Mouse (Mus musculus) naive thymus-derived CD4-positive, alpha-beta T cell, adult 2 months (primary cell): ENCODE results near the gene Ift81.
"Not testable (repeated sequence)": the region's sequence is repeated elsewhere in the genome, so short reads cannot be mapped to it uniquely, and the experiment has no call there.

Experiments used
- DNase-seq: peaks from one replicate; pipeline ENCODE4 v3.0.0-alpha.2; 2011; ENCODE audit warnings: low read depth

The Ift81 gene

GRCm38 (mm10) chr5:122613908-122614732, at the start of gene Ift81:
Gene Ift81 (minus strand): TSS chr5:122614518.
- peak; percentile 98 for DNase-seq

- DNase-seq: no peak
These were observed 48.2 kb upstream of the Ift81 start for GRCm38 (mm10) chr5:122662501-122662900.

GRCm38 (mm10) chr5:122656808-122657207, 42.5 kb upstream of the Ift81 start:
- no peak for DNase-seq

GRCm38 (mm10) chr5:122654268-122654573, 39.9 kb upstream of the Ift81 start:
- no peak for DNase-seq

GRCm38 (mm10) chr5:122653446-122654267, 39.3 kb upstream of the Ift81 start:
- peak; percentile 82 for DNase-seq

- DNase-seq: no peak
These were observed 38.8 kb upstream of the Ift81 start for GRCm38 (mm10) chr5:122653112-122653445.

- DNase-seq: peak; percentile 66
These were observed 38.2 kb upstream of the Ift81 start for GRCm38 (mm10) chr5:122652506-122652905.

GRCm38 (mm10) chr5:122650100-122650499, 35.8 kb upstream of the Ift81 start:
- DNase-seq: peak; percentile 66

- no peak for DNase-seq
These were observed 34.9 kb upstream of the Ift81 start for GRCm38 (mm10) chr5:122649264-122649663.

GRCm38 (mm10) chr5:122647952-122648374, 33.6 kb upstream of the Ift81 start:
- not testable (repeated sequence) for DNase-seq

GRCm38 (mm10) chr5:122647256-122647924, 33.1 kb upstream of the Ift81 start:
- DNase-seq: peak; percentile 63

GRCm38 (mm10) chr5:122646050-122646449, 31.7 kb upstream of the Ift81 start:
- DNase-seq: peak; percentile 60

- peak; percentile 51 for DNase-seq
These were observed 31.0 kb upstream of the Ift81 start for GRCm38 (mm10) chr5:122645290-122645689.

GRCm38 (mm10) chr5:122644111-122644607, 29.8 kb upstream of the Ift81 start:
- DNase-seq: peak; percentile 70

- DNase-seq: no peak
These were observed 29.4 kb upstream of the Ift81 start, which contains the start of gene P2rx7 for GRCm38 (mm10) chr5:122643701-122644100. Gene P2rx7 (plus strand): TSS chr5:122643911.

- no peak for DNase-seq
These were observed 25.7 kb upstream of the Ift81 start for GRCm38 (mm10) chr5:122639986-122640385.

- peak; percentile 41 for DNase-seq
These were observed 25.2 kb upstream of the Ift81 start for GRCm38 (mm10) chr5:122639517-122639916.

GRCm38 (mm10) chr5:122638296-122638695, 24.0 kb upstream of the Ift81 start:
- DNase-seq: peak; percentile 47

- no peak for DNase-seq
These were observed 22.6 kb upstream of the Ift81 start for GRCm38 (mm10) chr5:122636958-122637357.

GRCm38 (mm10) chr5:122636308-122636707, 22.0 kb upstream of the Ift81 start:
- no peak for DNase-seq

- DNase-seq: no peak
These were observed 20.9 kb upstream of the Ift81 start for GRCm38 (mm10) chr5:122635228-122635627.

GRCm38 (mm10) chr5:122627243-122627642, 12.9 kb upstream of the Ift81 start:
- DNase-seq: peak; percentile 90
